Mouse (Mus musculus) cerebral cortex, adult 2 months (tissue): ENCODE results near the gene Pramel7.

Experiments used
- WGBS: fragments of 180-500 bp; shearing (Covaris S2); methylation state at CpG from one replicate; pipeline ENCODE4 v1.1.7; 2018; 5-methylcytosine and 5-hydroxymethylcytosine counted together

Pramel7 gene

DNA sequence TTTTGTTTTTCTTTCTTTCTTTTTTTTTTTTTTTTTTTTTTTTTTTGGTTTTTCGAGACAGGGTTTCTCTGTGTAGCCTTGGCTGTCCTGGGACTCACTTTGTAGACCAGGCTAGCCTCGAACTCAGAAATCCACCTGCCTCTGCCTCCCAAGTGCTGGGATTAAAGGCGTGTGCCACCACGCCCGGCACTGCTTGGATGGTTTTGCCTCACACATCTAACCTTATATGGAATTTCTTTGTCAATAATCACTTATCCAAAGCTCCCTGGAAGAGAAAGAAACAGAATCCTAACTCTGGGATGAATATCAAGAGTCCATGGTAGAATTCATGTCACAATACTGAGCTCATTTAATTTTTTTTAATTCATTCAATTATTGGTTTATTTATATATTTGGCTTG lies at the start of gene Pramel7:
Gene Pramel7, minus strand, starts transcription at position 101 of the 400 bp plus-strand sequence.
- 85% methylated on average over 4 of the region's 5 CpGs for WGBS

DNA sequence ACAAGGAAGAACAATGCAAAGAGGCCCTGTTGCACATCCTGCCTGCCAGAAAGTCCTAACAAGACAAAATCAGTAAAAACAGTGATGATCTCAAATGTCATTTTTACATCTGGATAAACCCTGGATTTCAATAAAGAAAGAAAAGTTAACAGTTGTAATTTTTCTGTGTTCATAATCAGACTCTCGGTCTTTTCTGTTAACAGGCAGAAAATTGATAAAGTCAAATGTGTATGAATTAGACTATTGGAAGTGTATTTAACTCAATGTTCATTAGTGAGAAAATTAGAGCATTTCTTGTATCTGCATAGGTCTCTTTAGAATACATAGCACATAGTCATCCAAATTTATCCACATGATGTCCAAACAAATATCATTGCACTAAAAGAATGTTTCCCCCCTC lies 48.5 kb upstream of the Pramel7 start, which contains the start of gene Olfr1128:
Gene Olfr1128, minus strand, starts transcription at position 101 of the 400 bp plus-strand sequence.
- WGBS: 83% methylated on average over 1 of the region's 1 CpGs

DNA sequence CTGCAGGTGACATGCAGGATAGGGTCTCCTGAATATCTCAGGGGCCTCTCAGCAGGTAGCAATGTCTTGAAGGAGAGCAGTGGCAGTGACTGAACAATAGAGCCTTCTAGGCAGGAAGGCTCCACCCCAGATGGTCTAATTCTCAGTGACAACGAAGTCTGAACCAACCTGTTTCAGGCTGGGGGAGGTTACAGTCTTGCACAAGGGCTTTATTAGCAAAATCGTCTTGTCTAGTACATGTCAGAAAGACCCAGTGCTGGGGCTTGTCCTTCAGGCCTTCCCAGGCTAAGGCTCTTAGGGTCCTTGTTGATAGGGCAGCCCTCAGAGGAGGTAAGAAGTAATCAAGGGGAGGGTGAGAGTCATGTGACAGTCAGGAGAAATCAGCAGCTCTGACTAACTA lies 37.9 kb upstream of the Pramel7 start:
- 48% methylated on average over 2 of the region's 2 CpGs for WGBS

DNA sequence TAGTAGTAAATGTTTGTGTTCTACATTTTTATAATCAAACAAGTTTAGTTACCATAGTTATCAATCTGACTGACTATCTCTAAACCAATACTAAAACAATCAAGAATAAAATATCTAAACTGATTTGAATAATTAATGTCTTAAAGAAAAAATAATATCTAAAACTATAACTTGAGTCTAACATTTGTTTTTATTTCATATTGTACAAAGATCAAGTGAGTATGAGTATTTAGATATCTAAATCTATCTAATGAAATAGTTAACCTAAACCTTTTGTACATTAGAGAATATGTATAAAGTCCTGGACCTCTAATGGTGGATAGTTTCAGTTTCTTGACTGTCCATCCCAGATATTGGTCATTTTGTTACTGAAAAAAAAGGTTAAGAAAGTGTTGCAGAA lies 34.6 kb upstream of the Pramel7 start, which contains the start of gene Olfr153:
Gene Olfr153, plus strand, starts transcription at position 301 of the 400 bp plus-strand sequence.

DNA sequence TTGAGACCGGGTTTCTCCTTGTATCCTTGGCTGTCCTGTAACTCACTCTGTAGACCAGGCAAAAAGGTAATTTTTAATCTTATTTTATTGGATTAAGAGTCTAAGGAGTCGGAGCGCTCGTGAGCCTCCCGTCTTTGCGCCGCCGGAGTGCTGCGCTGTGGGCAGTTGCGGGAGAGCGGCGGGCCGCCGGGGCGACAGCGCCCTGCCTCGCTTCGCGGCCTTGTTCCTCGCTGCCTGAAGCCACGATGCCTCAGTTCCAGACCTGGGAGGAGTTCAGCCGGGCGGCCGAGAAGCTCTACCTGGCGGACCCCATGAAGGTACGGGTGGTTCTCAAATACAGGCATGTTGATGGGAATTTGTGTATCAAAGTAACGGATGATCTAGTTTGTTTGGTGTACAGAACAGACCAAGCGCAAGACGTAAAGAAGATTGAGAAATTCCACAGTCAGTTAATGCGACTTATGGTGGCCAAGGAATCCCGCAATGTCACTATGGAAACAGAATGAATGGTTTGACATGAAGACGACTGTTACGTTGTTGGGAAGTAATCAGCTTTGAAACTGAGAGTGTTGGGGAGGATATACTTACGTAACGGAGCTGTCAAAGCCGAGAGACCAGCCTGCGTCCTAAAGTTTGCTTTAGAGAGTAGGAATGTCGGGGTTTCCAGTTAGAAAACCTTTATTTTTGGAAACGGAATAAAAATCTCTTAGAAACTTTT lies 29.2 kb upstream of the Pramel7 start:
- 27% methylated on average over 39 of the region's 39 CpGs for WGBS

DNA sequence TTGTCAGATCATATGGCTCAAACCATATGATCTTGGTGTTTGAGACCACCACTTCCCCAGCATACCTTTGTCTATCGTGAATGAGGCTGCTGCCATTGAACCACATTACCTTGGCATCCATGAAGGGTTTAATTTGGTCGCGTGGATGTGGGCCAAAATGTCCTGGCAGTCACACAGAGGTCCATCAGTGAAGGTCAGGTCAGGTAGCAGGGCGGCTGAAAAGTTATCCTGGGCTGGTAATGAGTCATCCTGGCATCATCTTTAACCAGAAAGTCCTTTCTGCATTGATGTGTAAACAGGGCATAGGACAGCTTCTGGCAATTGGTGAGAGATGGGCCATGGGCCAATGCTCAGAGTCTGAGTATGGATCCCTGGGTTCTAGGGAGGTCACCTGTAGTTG lies 23.8 kb upstream of the Pramel7 start:
- 83% methylated on average over 4 of the region's 4 CpGs for WGBS

DNA sequence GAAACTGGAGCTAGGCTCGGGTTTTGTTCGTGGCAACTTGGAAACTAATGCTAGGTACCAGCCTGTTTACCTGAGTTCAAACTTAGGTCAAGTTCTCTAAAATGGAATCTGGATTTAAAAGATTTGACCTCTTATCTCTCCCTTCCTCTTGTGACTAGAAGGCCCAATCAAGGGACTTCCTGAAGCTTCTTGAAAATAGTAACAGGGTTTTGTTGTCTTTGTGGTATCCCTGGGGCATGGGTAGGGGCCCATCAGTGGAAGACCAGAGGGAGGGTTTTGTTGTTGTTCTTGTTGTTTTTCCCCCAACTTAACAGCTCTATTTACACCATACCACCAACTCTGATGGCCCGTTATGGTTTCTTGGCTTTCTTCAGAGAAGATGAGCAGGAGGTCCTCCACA lies 19.7 kb upstream of the Pramel7 start:
- 91% methylated on average over 3 of the region's 3 CpGs for WGBS

DNA sequence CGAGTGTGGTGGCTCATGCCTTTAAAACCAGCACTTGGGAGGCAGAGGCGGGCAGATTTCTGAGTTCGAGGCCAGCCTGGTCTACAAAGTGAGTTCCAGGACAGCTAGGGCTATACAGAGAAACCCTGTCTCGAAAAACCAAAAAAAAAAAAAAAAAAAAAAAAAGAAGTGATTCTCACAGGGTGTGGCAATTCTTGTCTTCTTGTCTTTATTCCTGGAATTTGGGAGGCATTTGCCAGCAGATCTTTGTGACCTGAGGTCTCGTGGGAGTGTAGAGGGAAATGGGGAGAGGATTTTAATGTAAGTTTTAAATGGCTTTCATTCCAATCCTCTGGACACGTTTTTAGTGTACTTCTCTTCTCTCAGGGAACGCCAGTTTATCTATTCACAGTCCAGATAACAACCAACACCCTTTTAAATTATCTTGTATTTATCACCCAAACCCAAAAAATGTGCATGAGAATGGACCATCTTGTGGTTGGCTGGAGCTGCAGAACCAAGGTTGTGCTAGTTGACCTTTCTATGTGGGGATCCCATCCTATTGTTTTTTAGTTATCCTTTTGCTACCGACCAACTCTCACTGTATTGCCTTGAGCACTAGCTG lies 18.7 kb upstream of the Pramel7 start:
- 72% methylated on average over 8 of the region's 8 CpGs for WGBS

DNA sequence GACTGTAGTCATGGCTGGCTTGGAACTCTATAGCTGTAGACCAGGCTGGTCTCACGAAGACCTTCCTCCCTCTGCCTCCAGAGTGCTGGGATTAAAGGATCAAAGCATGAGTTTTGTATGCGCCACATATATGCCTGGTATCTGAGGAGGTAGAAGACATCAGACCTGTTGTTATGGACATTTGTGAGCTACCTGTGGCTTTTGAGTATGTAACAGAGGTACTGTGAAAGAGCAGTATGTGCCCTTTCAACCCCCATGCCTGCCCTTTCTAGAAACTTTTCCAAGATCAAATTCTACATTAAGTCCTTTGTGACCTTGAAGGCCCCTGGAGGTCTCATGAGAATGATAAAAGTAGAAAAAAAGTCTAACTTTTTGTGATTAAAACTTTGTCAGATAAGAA lies 18.2 kb upstream of the Pramel7 start:
- 91% methylated on average over 2 of the region's 2 CpGs for WGBS

DNA sequence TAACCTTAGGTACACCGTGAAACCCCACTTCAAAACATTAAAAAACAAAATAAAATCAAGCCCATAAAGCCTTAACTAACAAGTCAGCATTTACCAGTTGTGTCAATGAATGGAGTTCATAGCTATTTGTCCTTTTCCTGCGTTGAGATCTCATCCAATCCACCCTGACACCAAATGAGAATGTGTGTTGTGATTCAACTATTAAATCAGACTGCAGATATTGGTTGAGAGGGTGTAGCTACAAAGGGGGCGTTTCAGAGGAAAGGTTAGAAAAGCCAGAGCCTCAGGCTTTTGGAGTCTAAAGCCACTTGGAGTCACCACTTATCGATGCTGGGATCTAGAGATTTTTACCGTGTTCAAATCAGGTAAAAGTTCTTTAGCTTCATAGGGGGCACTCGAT lies 9.4 kb upstream of the Pramel7 start, which contains the start of gene Pramel6:
Gene Pramel6, plus strand, starts transcription at position 301 of the 400 bp plus-strand sequence.
- 88% methylated on average over 6 of the region's 6 CpGs for whole genome bisulfite sequencing

DNA sequence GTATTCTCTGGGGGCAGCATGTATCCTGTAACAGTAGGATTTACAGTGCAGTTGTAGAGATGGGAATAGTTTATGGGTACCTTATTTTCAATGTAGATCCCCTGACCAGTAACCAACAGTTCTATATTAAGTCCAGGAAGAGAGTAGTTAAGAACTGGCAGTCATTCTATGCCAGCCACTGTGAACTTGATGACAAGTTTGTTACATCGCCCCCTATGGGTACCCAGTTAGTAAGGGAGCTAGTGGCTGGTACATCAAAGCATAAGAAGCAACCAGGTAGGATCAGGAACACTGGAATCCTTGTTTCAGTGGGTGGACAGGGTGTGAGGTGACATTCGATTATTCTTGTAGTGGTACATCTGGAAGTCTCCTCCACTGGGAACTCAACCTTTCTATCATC lies 14.6 kb downstream of the Pramel7 start:
- 80% methylated on average over 2 of the region's 2 CpGs for WGBS

DNA sequence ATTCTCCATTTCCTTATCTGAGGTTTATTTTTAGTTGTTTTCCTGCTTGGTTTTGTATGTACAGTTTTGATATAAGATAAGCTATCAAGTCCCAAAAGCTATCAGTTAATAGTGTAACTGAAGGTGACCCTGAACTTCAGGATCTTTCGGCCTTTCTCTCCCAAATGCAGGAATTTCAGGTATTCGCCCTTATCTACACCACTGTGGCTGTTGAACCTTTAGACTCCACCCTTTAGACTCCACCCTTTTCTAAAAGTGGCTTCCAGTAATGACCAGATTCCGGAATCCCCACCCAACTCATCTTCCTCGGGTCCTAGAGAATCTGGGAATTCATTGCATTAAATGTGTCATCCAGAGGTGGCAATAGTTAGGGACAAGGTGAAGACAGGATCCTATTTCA lies 15.7 kb downstream of the Pramel7 start:
- 87% methylated on average over 4 of the region's 4 CpGs for WGBS

DNA sequence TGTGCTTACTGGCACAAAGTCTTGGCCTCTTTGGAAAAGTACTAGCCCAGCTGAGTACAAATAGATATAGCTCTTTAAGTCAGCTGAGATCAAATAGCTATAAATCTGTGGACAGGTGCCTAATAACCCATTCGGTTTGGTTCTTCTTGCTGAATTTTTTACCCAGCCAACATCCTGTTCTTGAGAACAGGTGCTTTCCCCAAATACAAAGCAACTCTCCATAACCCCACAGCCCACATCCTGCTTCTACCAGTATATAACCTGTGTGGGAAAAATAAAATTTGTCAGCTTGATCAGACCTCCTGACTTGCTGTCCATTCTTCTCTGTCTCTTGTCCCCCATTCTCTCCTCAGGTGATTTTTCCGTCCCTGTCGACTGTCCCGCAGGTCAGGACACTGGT lies 35.1 kb downstream of the Pramel7 start:
- WGBS: 91% methylated on average over 4 of the region's 4 CpGs

DNA sequence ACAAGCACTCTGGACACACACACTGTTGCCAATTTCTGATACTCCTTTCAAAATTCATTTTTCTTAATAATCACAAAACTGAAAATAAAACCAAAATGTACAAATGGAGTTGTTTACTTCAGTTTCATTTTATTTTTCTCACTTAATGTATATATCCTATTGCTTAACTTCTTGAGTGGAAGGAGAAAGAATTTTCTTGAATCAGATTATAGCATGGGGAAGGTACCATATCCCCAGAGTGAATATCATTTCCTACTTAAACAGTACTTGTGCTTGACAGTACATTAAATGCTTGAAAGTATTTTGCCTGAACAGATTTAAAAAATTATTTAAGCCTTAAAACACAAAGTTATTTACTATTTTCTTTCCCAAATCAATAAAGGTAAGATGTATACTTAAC lies 43.2 kb downstream of the Pramel7 start, which contains the start of gene Olfr1126:
Gene Olfr1126, plus strand, starts transcription at position 301 of the 400 bp plus-strand sequence.

